Mouse (Mus musculus) liver, adult 2 months (tissue): ENCODE data around the gene Vps33a. TPM values are rescaled to one million over a fixed set of nuclear protein-coding genes. Genes with fewer than 3 reads are reported as not detected.

Experiments
- DNase-seq: peaks from one replicate; pipeline ENCODE4 v3.0.0-alpha.2; 2011; ENCODE audit warnings: low read depth, low spot score; ENCODE audit errors: extremely low read depth
- H3K27ac ChIP-seq: fragments of 200-500 bp; replicated peaks from 2 replicates; pipeline ENCODE4 v1.5.1; 2012; ENCODE audit warnings: low read depth, mild to moderate bottlenecking, control low read depth, inconsistent platforms, low read length; ENCODE audit not compliant: insufficient read depth
- H3K27me3 ChIP-seq: fragments of 200-500 bp; 2 replicates; pipeline ENCODE4 v1.6.1; 2012; ENCODE audit warnings: mild to moderate bottlenecking, moderate library complexity, low read length, inconsistent platforms; ENCODE audit not compliant: control insufficient read depth, insufficient read depth
- H3K36me3 ChIP-seq: fragments of 200-500 bp; 2 replicates; pipeline ENCODE4 v1.6.1; 2012; ENCODE audit warnings: low read length, inconsistent platforms; ENCODE audit not compliant: control insufficient read depth, insufficient read depth
- H3K4me1 ChIP-seq: fragments of 200-500 bp; 2 replicates; pipeline ENCODE4 v1.6.1; 2011; ENCODE audit warnings: low read length; ENCODE audit not compliant: control insufficient read depth, insufficient read depth
- H3K4me3 ChIP-seq: fragments of 200-500 bp; 2 replicates; pipeline ENCODE4 v1.5.1; 2011; ENCODE audit warnings: low read depth, mild to moderate bottlenecking, control low read depth, low read length, moderate library complexity; ENCODE audit not compliant: insufficient read depth
- H3K79me2 ChIP-seq: fragments of 200-500 bp; 2 replicates; pipeline ENCODE4 v1.6.1; 2012; ENCODE audit warnings: inconsistent platforms, mild to moderate bottlenecking, low read length, moderate library complexity; ENCODE audit not compliant: control insufficient read depth, insufficient read depth
- H3K9ac ChIP-seq: fragments of 200-500 bp; 2 replicates; pipeline ENCODE4 v1.6.1; 2012; ENCODE audit warnings: low read depth, mild to moderate bottlenecking, control low read depth, inconsistent platforms, low read length
- CTCF ChIP-seq: fragments of 200-500 bp; IDR thresholded peaks from 2 replicates; pipeline ENCODE4 v1.5.1; 2011; ENCODE audit warnings: low read depth, low read length, control low read depth
- POLR2A ChIP-seq: fragments of 200-500 bp; IDR thresholded peaks from 2 replicates; pipeline ENCODE4 v1.6.1; 2011; ENCODE audit warnings: low read length, control low read depth; ENCODE audit not compliant: insufficient read depth; ENCODE audit errors: extremely low read depth
- WGBS: fragments of 180-500 bp; shearing (Covaris S2); methylation state at CpG from one replicate; pipeline ENCODE4 v1.1.7; 2018; 5-methylcytosine and 5-hydroxymethylcytosine counted together
- polyA plus RNA-seq: library from polyadenylated mRNA; depleted of rRNA; stranded (reverse); fragments of >200 nt; gene quantifications from 2 replicates; pipeline ENCODE4 v1.2.3, GENCODE M21; 2012
- total RNA-seq: library from RNA; depleted of rRNA; stranded (reverse); fragments of >200 nt; gene quantifications from 2 replicates; pipeline ENCODE4 v1.2.3, GENCODE M21; 2014

The Vps33a gene
- total and polyA plus RNA-seq, 2 experiments = 10.5 to 15.4 TPM

DNA sequence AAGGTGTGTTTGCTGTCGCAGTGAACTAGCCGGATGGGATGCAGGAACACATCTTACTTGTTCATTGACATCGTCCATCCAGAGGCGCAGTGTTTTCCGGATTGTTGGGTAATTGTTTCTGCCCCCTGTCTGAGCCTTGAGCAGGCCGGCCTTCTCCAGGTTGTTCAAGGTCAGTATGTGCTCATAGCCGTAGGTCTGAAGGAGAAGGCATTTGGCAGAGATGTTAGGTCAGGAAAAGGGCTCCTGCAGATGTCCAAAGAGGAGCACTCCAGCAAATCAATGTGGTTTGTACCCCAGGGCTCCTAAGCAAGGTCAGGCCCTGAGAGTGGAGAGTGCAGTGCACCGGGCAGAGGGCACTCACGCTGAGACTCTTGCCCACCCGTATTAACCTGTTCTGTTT, 39.0 kb downstream of the Vps33a start:
- Histone ChIP-seq H3K9ac (no peak overlapping the region), H3K36me3 (peaks cover 44% of the 10 kb centered on the region), H3K79me2 (no peaks in the 10 kb centered on the region), H3K27ac (no peak overlapping the region), H3K27me3 (no peaks in the 10 kb centered on the region), H3K4me1 (no peaks in the 10 kb centered on the region), H3K4me3 (no peak overlapping the region)
- DNase-seq = no peak
- WGBS = 94% methylated on average over 10 of the region's 10 CpGs
- no peak for TF ChIP-seq CTCF
- no peak for TF ChIP-seq POLR2A

DNA sequence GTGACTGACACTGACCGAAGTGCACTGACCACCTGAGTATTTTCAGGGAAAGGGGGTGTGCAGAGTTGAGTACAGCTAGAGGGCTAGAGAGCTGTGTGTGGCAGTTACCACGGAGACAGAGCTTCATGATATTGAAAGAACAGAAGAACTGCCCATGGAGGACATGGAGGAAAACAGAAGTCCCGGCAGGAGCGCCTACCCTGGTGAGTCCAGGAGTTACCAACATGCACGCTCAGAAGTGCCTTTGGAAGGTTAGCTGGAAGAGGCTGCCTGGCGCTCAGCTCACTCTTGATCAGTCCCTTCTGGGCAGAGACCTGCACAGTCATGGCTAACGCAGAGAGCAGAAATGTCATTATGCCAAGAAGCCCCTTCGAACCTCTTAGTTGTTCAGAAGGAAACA, 42.8 kb downstream of the Vps33a start:
- Histone ChIP-seq H3K4me1 (no peaks in the 10 kb centered on the region), H3K27me3 (no peaks in the 10 kb centered on the region), H3K9ac (no peak overlapping the region), H3K79me2 (no peaks in the 10 kb centered on the region), H3K36me3 (peaks cover 35% of the 10 kb centered on the region), H3K27ac (no peak overlapping the region), H3K4me3 (no peak overlapping the region)
- TF ChIP-seq POLR2A = no peak
- no peak for TF ChIP-seq CTCF
- no peak for DNase-seq
- whole genome bisulfite sequencing = 92% methylated on average over 8 of the region's 8 CpGs

DNA sequence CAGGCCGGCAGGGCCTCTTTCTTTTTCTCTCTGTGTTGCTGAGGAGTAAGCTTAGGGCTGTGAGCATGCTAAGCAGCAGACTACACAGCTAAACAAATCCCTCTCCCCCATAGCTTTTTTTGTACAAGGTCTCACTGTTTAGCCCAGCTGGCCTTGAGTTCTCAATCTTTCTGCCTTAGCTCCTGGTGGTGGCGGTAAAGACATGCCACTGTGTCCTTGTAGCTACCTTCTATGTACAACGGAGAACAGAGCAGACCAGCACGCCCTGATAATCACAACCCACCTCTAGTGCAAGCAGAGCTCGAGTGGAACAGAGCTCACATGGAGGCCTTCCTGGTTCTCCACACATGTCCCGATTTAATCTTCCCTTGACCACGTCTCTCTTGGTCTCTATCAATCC, 44.2 kb downstream of the Vps33a start:
- Histone ChIP-seq H3K4me3 (no peak overlapping the region), H3K79me2 (peaks cover under 1% of the 10 kb centered on the region; the same call in 1 of the 2 replicates), H3K9ac (no peak overlapping the region), H3K27me3 (no peaks in the 10 kb centered on the region), H3K36me3 (peaks cover 33% of the 10 kb centered on the region), H3K4me1 (peaks cover 2% of the 10 kb centered on the region; the same call in 1 of the 2 replicates), H3K27ac (no peak overlapping the region)
- no peak for DNase-seq
- 90% methylated on average over 7 of the region's 7 CpGs for WGBS
- TF ChIP-seq POLR2A = no peak
- no peak for TF ChIP-seq CTCF

DNA sequence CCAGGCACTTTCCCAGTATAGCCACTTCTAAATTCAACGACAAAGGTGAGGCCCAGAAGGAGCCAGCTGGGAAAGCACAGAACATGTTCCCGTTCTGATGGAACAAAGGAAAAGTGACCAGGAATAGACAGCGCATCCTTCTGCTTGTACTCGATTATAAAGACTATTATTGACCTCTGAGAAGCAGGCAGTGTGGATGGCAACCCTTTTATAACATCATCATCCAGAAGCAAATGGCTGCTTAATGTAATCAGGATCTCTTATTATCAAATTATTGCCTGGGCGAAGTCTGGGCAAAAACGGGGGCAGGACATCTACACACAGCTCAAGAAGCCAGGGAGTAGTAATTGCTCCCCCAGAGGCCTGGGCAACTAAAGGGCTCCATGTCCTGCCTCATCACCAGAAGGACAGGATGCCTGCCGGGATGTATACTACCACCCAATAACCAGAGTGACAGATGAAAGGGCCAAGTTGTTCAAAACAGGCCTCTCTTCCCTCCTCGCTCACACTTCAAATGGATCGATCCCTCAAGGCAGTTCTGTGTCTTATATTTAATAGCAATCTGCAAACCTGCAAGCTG, 46.8 kb downstream of the Vps33a start:
- H3K4me1 ChIP-seq = peaks cover 4% of the 10 kb centered on the region; the same call in 1 of the 2 replicates
- no peak for DNase-seq
- TF ChIP-seq POLR2A = no peak
- no peak for TF ChIP-seq CTCF
- 91% methylated on average over 9 of the region's 9 CpGs for WGBS
- H3K4me3 ChIP-seq = no peak overlapping the region
- H3K27me3 ChIP-seq = no peaks in the 10 kb centered on the region
- no peak overlapping the region for H3K27ac ChIP-seq
- H3K79me2 ChIP-seq = peaks cover 4% of the 10 kb centered on the region; the same call in 1 of the 2 replicates
- peaks cover 20% of the 10 kb centered on the region; the same call in 1 of the 2 replicates for H3K36me3 ChIP-seq
- H3K9ac ChIP-seq = no peak overlapping the region

- H3K9ac ChIP-seq = no peak within 1 kb of the TSS
- no peaks in the 10 kb centered on the region for H3K27me3 ChIP-seq
- H3K4me1 ChIP-seq = peaks cover 4% of the 10 kb centered on the region; the same call in 1 of the 2 replicates
- no peak within 1 kb of the TSS for H3K27ac ChIP-seq
- WGBS = 87% methylated on average over 7 of the region's 7 CpGs
- no peak for DNase-seq
- H3K79me2 ChIP-seq = peaks cover 4% of the 10 kb centered on the region; the same call in 1 of the 2 replicates
- H3K4me3 ChIP-seq = peak within 1 kb of the TSS; percentile 76
- H3K36me3 ChIP-seq = peaks cover 13% of the 10 kb centered on the region; the same call in 1 of the 2 replicates
- TF ChIP-seq POLR2A (no peak), CTCF (no peak)
Observed at GRCm38 (mm10) chr5:123525281-123525680, 47.6 kb downstream of the Vps33a start, which contains the start of gene Gm49027. Gene Gm49027, minus strand, starts transcription at chr5:123525488.

DNA sequence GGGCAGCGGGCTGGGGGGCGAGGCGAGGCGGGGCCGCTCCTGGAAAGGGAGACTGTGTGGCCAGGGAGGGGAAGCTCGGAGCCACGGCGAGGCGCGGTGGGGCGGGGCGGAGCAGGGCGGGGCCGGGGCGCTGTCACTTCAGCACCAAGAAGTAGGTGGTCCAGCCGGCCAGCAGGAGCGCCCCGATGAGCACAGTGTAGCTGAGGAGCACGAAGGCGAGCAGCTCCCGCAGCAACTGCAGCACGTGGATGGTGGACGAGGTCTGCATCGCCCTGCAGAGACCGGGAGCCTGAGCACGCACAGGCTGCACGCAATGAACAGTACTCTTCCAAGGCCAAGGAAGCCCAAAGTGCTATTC, 48.5 kb downstream of the Vps33a start:
- peaks cover 11% of the 10 kb centered on the region; the same call in 1 of the 2 replicates for H3K36me3 ChIP-seq
- peak overlapping the region; percentile 59 for H3K9ac ChIP-seq
- no peak overlapping the region for H3K27ac ChIP-seq
- H3K79me2 ChIP-seq = peaks cover 4% of the 10 kb centered on the region; the same call in 1 of the 2 replicates
- DNase-seq = no peak
- H3K4me1 ChIP-seq = peaks cover 4% of the 10 kb centered on the region; the same call in 1 of the 2 replicates
- H3K27me3 ChIP-seq = no peaks in the 10 kb centered on the region
- TF ChIP-seq POLR2A (no peak), CTCF (no peak)
- WGBS = 2% methylated on average over 27 of the region's 27 CpGs
- peak overlapping the region; percentile 76 for H3K4me3 ChIP-seq
